Mouse (Mus musculus) megakaryocyte progenitor cell, adult 5-6 weeks (primary cell): ENCODE measurements at regions not wholly inside any gene's neighbourhood (a gene's known extent, or its start where the extent isn't known, plus 50 kb on each side); places are given as distances from the start of the nearest gene placed in this dataset.

Experiments
- ATAC-seq: replicated peaks from 2 replicates; pipeline ENCODE4 v1.8.0; 2016; ENCODE audit warnings: mild to moderate bottlenecking, moderate TSS enrichment, inconsistent platforms; ENCODE audit not compliant: poor library complexity

DNA sequence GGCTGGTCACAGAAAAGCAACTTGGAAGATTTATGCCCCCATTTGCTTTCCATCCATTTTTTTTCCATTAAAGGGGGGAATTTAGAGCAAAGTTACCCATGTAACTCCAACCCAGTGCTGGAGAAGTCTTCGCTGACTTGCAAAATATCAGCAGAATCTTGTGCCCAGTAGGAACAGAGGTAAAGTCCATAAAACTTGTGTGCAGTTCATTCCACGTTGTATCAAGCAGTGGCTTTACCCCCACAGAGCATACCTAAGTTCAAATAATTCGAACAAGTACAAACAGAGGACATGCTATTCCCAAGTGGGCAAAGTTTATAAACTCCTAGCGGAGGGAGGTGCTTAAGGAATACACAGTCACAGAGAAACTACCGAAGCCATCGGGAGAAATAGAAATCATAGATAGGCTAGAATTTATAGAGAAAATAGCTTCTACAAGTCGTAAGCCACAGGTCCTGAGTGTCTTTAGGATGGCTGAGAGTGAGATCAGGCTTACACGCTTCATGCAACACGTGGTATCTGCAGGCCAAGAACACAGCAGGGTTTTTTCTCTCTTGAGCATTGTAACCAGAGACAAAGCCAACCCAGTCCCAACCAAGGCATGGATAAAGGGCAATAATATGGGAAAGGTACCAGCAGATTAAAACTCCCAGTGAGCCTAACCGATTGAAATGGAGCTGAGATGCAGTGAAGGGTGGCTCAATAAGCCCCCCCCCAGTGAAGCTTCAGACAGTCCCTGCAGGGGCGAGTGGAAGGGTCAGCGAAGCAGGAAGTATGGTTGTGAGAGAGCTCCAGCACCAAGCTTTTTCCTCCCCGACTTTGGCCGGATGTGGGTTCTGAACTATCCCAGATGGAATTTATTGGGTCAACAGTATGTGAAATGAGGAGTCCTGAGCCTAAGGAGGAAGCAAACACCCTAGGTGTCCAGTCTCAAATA is 487.6 kb upstream of the Gm9747 start:
- no peak for ATAC-seq

DNA sequence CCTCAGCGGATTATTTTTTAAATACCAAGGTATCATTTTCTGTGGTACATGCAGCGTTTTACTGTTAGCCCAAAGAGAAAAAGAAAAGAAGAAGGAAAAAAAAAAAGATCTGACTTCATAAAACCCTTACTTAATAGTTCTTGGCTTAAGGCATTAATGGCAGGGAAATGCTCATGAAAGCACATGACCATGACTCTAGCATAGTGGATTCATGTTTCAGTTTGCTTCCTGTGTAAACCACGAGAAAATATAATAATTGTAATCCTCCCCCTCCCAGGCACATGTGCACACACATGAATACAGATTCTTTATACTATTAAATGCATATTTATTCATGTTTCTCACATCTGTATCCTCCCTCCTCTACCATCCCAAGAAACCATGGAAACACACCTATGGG is 486.9 kb upstream of the Gm9747 start:
- no peak for ATAC-seq

- no peak for ATAC-seq
Measured at GRCm38 (mm10) chr1:81747025-81747424, 485.9 kb upstream of the Gm9747 start.

GRCm38 (mm10) chr1:81754067-81754466 is 478.8 kb upstream of the Gm9747 start:
- no peak for ATAC-seq

GRCm38 (mm10) chr1:81755281-81755680 is 477.6 kb upstream of the Gm9747 start:
- no peak for ATAC-seq

DNA sequence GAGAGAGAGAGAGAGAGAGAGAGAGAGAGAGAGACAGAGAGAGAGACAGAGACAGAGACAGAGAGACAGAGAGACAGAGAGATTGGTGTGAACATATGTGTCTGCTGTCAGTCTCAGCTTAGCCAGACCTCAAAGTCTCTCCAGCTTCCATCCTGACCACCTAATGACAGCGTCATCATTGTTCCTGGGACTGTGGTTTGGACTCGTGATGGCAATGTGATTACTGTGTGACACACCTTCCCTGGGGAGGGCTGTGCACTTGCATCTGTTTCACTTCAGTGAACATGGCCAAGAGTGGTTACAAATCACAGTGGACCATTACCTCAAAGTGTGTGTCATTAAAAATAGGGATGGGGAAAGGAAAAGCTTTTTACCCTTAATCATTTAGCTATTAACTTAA is 477.2 kb upstream of the Gm9747 start:
- ATAC-seq = no peak

DNA sequence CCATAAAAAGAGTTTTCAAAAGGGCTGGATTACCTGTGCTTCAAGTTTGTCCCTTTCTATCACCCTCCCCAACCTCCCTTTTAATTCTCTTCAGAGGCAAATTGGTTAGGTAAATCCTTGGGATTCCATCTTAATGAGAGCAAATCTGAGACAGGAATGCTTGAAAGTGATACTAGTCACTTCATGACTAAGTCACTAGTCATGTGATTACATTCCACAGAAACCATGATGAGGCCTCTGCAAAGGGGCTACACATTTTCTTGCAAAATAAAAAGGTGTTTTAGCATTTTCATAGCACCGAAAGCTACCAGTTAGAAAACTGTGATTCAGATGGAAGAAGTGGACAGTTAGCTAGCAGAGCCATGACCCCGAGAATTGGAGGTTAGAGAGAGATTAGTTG is 473.0 kb upstream of the Gm9747 start:
- ATAC-seq = no peak

DNA sequence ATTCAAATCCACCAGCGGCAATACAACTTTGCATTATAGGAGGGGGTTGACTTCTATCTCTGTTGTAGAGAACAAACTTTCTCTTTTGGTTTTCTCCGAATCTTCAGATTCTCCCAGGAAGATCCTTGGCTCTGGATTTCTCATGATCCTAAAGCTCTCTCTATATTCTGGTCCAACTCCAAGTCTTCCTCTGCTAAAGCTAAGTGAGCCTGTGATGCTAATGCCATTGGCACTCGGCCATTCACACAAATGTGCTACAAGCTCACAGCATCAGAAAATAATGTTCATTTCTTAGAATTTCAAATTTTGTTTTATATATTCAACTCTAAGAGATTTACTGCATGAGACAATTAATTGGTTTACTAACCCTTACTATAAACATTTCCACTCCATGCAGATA is 461.2 kb upstream of the Gm9747 start:
- no peak for ATAC-seq

DNA sequence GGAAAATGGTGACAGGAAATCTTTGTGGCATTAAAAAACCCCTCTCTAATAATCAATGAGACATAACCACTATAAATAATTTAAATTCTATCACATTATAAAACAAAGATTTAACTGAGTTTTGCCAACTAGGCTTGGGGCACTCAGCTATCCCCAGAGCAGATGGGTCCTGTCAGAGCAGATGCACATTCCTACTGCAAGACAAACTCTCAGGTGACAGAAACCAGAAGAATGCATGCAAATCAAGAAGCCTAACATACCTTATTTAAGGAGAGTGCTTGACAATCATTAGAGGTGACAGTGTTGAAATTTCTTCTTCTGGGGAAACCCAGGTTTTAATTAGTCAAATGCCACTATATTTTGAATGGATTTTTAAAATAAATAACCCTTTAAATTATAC is 452.3 kb upstream of the Gm9747 start:
- ATAC-seq = no peak

DNA sequence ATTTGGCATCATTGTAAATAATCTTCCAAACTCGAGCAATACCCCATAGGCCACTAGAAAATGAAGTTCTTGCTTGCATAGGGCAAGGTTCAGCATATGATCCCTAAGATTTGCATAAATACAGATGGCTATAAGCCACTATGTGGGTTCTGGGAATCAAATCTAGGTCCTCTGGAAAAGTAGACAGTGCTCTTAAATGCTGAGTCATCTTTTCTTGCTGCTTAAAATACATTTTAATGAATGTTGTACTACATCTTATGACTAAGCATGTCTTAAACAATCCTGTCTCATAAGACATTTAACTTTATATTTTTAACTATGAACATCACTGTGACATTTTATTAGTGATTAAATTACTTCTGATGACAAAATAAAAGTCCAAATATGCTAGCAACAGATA is 448.6 kb upstream of the Gm9747 start:
- no peak for ATAC-seq

DNA sequence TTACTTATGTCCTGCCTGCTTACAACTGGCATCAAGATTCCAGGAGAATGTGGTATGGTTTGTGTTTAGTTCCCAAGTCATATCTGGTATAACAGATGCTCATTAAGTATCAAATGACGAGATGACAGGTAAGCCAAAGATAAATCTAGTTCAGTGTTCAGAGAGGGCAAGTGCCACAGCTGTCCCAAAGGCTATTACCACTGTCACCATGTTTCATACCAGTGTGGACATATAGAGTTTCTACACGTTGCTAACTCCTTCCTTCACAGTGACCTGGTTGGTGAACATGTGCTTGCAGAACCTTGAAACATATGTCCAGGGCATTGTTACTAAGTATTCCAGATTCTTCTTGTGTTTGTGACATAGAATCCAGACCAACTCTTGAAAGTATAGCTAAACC is 438.1 kb upstream of the Gm9747 start:
- no peak for ATAC-seq

DNA sequence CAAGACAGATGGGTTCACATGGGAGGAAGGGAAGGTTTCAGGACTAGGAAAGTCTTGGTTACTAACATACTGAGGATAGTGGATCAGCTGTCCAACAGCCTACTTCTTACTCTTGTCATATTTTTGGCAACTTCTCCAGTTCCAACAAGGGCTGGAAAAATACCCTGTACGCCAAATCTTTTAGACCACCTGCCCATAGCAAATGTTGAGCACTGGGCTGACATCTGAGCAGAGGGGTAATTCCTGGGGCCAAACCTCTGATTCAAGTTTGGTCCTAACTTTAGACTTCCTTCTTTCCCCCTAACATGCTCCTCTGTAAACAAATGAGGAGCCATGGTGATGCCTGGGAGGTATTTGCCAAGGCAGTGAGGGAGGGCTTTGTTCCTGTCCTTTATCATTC is 437.5 kb upstream of the Gm9747 start:
- ATAC-seq = no peak

GRCm38 (mm10) chr1:81811591-81811990 is 421.3 kb upstream of the Gm9747 start:
- ATAC-seq = no peak

DNA sequence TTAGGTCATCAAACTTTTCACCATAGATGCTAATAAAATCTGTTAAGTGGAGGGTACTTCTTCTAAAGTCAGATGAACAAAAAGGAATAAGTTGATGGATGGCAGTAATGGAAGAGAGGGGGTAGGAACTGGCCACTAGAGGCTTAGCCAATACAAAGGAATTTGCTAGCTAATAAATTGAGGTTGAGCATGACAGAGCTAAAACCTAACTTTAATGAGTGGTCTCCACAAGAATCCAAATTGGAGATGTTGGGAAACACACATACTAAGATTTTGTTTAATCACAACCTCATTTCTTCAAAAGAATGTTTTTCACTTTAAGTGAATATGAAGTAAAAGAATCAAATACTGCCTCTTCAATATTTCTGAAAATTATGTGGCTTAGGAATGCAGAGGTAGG is 414.0 kb upstream of the Gm9747 start:
- ATAC-seq = no peak

- peak; percentile 52; the same call in 1 of the 2 replicates for ATAC-seq
Measured at GRCm38 (mm10) chr1:81841966-81842365, 390.9 kb upstream of the Gm9747 start.

- no peak for ATAC-seq
Measured at GRCm38 (mm10) chr1:81850462-81851144, 382.3 kb upstream of the Gm9747 start.

DNA sequence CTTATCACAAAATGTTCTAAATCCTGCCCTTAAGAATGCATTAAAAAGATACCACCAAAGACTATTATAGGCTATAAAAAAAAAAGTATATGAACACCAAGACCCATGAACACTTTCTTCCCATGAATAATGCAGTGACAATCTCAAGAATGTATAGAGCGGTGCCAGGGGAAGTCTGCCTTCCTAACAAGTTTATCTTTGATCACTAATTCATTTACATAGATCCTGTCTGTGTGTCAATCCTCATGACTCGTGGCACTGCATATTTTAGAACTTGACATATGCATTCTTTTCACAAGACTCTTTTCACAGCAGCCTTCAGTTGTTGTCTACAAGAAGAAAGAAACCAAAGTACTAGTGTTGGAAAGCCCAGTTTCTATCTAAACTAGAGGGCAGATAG is 373.4 kb upstream of the Gm9747 start:
- no peak for ATAC-seq

DNA sequence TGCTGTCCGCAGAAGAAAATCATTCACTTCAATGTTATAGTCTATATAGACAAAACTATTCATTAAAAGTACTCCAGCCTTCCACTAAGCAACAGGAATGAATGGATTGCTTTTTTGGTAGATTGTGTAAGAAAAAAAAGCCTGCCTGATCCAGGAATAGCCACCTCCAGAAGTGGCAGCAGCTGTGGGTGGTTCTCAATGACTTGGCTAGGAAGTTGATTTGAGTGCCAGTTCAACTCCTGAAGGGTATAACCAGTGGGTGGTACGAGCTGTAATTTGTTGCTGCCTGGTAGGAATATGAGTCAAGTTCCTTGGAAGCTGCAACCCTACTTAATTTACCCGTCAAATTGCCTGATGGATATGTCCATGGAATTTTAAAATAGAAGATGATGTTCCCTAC is 368.3 kb upstream of the Gm9747 start:
- no peak for ATAC-seq

DNA sequence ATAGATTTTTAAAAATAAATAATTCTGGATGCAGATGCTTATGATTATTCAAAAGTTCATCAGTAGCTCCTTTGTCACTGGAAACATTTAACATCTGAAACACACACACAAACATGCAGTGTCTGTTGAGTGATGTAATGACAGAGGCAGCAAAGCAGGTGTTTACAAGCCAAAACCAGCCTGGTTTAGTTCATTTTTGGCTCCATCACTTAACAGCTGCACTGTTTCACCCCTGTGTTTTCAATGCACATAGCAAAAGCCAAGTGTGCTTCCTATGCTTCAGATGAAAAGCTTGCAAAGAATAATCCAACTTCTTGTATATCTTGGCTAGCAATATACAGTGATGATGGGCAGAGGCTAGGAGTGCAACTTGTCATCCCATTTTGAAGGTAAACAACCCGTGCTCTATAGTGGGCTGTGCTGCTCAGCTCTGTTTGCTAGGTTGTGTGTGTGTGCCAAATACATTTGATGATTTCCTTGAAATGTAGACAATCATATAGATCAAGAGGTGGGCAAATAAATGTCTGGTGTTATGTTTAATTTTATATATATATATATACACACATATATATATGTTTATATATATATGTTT is 345.9 kb upstream of the Gm9747 start:
- no peak for ATAC-seq

- no peak for ATAC-seq
Measured at GRCm38 (mm10) chr1:81897241-81897640, 335.7 kb upstream of the Gm9747 start.

DNA sequence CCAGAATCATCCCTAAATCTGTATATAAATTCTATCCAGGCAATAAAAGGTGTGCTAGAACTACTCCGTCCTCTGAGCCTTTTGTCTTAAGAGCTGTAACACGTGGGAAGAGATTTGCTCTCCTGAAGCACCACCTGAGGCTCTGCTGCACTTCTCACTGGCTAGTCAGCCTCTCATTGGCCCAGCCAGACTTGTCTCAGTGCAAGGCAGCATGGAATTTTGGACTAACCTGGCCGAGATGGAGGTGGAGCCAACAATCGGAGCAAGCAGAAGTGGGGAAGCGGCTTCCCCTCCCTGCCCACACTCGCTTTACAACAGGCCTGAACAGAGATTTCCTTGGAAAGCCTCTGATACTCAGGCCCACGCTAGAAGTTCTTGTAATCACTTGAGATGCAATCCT is 332.1 kb upstream of the Gm9747 start:
- ATAC-seq = no peak

DNA sequence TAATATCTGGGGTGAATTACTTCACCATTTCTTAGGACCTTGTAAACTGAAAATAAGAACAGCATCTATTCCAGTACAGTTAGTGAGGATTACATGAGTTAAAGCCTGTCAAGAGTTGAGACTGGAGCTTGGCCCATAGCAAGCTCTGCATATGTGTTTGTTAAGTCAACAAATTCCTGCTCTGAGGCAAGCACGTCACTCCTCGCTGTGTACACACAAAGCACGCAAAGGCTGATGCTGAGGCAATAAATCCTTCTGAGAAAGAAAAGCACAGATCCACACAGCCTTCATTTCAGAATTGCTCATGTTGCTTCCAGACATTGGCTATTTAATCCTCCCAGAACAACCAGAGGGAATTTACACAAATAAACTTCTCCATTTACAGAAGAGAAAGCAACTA is 328.9 kb upstream of the Gm9747 start:
- no peak for ATAC-seq
